Mouse (Mus musculus): ENCODE results near the gene Cdc6. TPM values are rescaled to one million over a fixed set of nuclear protein-coding genes. Genes with fewer than 3 reads are reported as not detected.

Gene Cdc6
- polyA plus RNA-seq, 1 experiment from 2014 or later, result 15.6 TPM

- WGBS, result 1% methylated on average over 12 of the region's 12 CpGs
- Histone ChIP-seq H3K4me3 (ENCODE audit: control insufficient read depth in 1 of 2, insufficient read depth in 1 of 2, low read depth in 1 of 2, low read length in 2 of 2) (peak overlapping the region; percentile 44 to 51), H3K27me3 (ENCODE audit: control insufficient read depth, insufficient read depth, low read length) (no peaks in the 10 kb centered on the region)
Measured at GRCm38 (mm10) chr11:98941341-98941825, 33.8 kb downstream of the Cdc6 start.

GRCm38 (mm10) chr11:98941826-98942550 lies 34.4 kb downstream of the Cdc6 start:
- Histone ChIP-seq H3K4me3 (ENCODE audit: control insufficient read depth in 1 of 2, insufficient read depth in 1 of 2, low read depth in 1 of 2, low read length in 2 of 2) (peak overlapping the region; percentile 44 to 51), H3K36me3 (ENCODE audit: control insufficient read depth, insufficient read depth, low read length) (no peaks in the 10 kb centered on the region), H3K4me1 (ENCODE audit: control insufficient read depth in 2 of 2, insufficient read depth in 2 of 2, low read length in 2 of 2) (peaks cover 78 to 80% of the 10 kb centered on the region in 2 experiments), H3K9ac (ENCODE audit: low read length) (peak overlapping the region; percentile 95), H3K27me3 (ENCODE audit: control insufficient read depth, insufficient read depth, low read length) (no peaks in the 10 kb centered on the region), H3K9me3 (ENCODE audit: control insufficient read depth, low read length) (no peaks in the 10 kb centered on the region), H3K27ac (replicated peaks in 1 of 2; ENCODE audit: control insufficient read depth in 1 of 2, insufficient read depth in 1 of 2, low read depth in 2 of 2, low read length in 2 of 2) (peak overlapping the region; percentile 100), H3K4me2 (ENCODE audit: low read length) (peak overlapping the region; percentile 72)
- WGBS, result 5% methylated on average over 15 of the region's 15 CpGs
- 0 out of 2 replicates have a peak, but pooled peaks have one; percentile 16 for ATAC-seq (ENCODE audit: insufficient number of reproducible peaks, insufficient read depth, low FRiP score, low read depth)

More at GRCm38 (mm10) chr11:98941341-98941825, 33.8 kb downstream of the Cdc6 start:
- Histone ChIP-seq H3K4me1 (ENCODE audit: control insufficient read depth in 2 of 2, insufficient read depth in 2 of 2, low read length in 2 of 2) (peaks cover 81 to 84% of the 10 kb centered on the region in 2 experiments), H3K36me3 (ENCODE audit: control insufficient read depth, insufficient read depth, low read length) (no peaks in the 10 kb centered on the region), H3K9ac (ENCODE audit: low read length) (peak overlapping the region; percentile 95), H3K27ac (replicated peaks in 1 of 2; ENCODE audit: control insufficient read depth in 1 of 2, insufficient read depth in 1 of 2, low read depth in 2 of 2, low read length in 2 of 2) (peak overlapping the region; percentile 100), H3K4me2 (ENCODE audit: low read length) (peak overlapping the region; percentile 72), H3K9me3 (ENCODE audit: control insufficient read depth, low read length) (no peaks in the 10 kb centered on the region)
- no peak for ATAC-seq (ENCODE audit: insufficient number of reproducible peaks, insufficient read depth, low FRiP score, low read depth)

- 34% methylated on average over 3 of the region's 3 CpGs for WGBS
- Histone ChIP-seq H3K4me2 (ENCODE audit: low read length) (peak overlapping the region; percentile 72), H3K9ac (ENCODE audit: low read length) (peak overlapping the region; percentile 95), H3K4me3 (ENCODE audit: control insufficient read depth in 1 of 2, insufficient read depth in 1 of 2, low read depth in 1 of 2, low read length in 2 of 2) (peak overlapping the region; percentile 44 to 51), H3K9me3 (ENCODE audit: control insufficient read depth, low read length) (no peaks in the 10 kb centered on the region), H3K27ac (replicated peaks in 1 of 2; ENCODE audit: control insufficient read depth in 1 of 2, insufficient read depth in 1 of 2, low read depth in 2 of 2, low read length in 2 of 2) (peak overlapping the region; percentile 100), H3K36me3 (ENCODE audit: control insufficient read depth, insufficient read depth, low read length) (no peaks in the 10 kb centered on the region), H3K4me1 (ENCODE audit: control insufficient read depth in 2 of 2, insufficient read depth in 2 of 2, low read length in 2 of 2) (peaks cover 83 to 86% of the 10 kb centered on the region in 2 experiments), H3K27me3 (ENCODE audit: control insufficient read depth, insufficient read depth, low read length) (no peaks in the 10 kb centered on the region)
- no peak for ATAC-seq (ENCODE audit: insufficient number of reproducible peaks, insufficient read depth, low FRiP score, low read depth)
Measured at GRCm38 (mm10) chr11:98942555-98942922, 34.9 kb downstream of the Cdc6 start.

GRCm38 (mm10) chr11:98942923-98943641 lies 35.5 kb downstream of the Cdc6 start:
- Histone ChIP-seq H3K27me3 (ENCODE audit: control insufficient read depth, insufficient read depth, low read length) (no peaks in the 10 kb centered on the region), H3K4me2 (ENCODE audit: low read length) (peak overlapping the region; percentile 72), H3K4me1 (ENCODE audit: control insufficient read depth in 2 of 2, insufficient read depth in 2 of 2, low read length in 2 of 2) (peaks cover 89 to 91% of the 10 kb centered on the region in 2 experiments), H3K9ac (ENCODE audit: low read length) (peak overlapping the region; percentile 95), H3K9me3 (ENCODE audit: control insufficient read depth, low read length) (no peaks in the 10 kb centered on the region), H3K4me3 (ENCODE audit: control insufficient read depth in 1 of 2, insufficient read depth in 1 of 2, low read depth in 1 of 2, low read length in 2 of 2) (peak overlapping the region in 1 of 2 experiments; percentile 44; a peak in 1 of 4 replicates), H3K36me3 (ENCODE audit: control insufficient read depth, insufficient read depth, low read length) (peaks cover 2% of the 10 kb centered on the region; the same call in 1 of the 2 replicates), H3K27ac (replicated peaks in 1 of 2; ENCODE audit: control insufficient read depth in 1 of 2, insufficient read depth in 1 of 2, low read depth in 2 of 2, low read length in 2 of 2) (peak overlapping the region; percentile 100)
- peak; percentile 60 for ATAC-seq (ENCODE audit: insufficient number of reproducible peaks, insufficient read depth, low FRiP score, low read depth)
- WGBS, result 46% methylated on average over 8 of the region's 8 CpGs

- H3K27me3 ChIP-seq (ENCODE audit: control insufficient read depth, insufficient read depth, low read length), result no peaks in the 10 kb centered on the region
- peak overlapping the region; percentile 95 for H3K9ac ChIP-seq (ENCODE audit: low read length)
- H3K9me3 ChIP-seq (ENCODE audit: control insufficient read depth, low read length), result no peaks in the 10 kb centered on the region
- ATAC-seq (ENCODE audit: insufficient number of reproducible peaks, insufficient read depth, low FRiP score, low read depth), result no peak
- WGBS, result 31% methylated on average over 14 of the region's 14 CpGs
- peaks cover 2% of the 10 kb centered on the region; the same call in 1 of the 2 replicates for H3K36me3 ChIP-seq (ENCODE audit: control insufficient read depth, insufficient read depth, low read length)
- H3K27ac ChIP-seq (replicated peaks in 1 of 2; ENCODE audit: control insufficient read depth in 1 of 2, insufficient read depth in 1 of 2, low read depth in 2 of 2, low read length in 2 of 2), result peak overlapping the region; percentile 100
- H3K4me2 ChIP-seq (ENCODE audit: low read length), result peak overlapping the region; percentile 72
- H3K4me1 ChIP-seq (ENCODE audit: control insufficient read depth in 2 of 2, insufficient read depth in 2 of 2, low read length in 2 of 2), result peaks cover 89 to 93% of the 10 kb centered on the region in 2 experiments
- H3K4me3 ChIP-seq (ENCODE audit: control insufficient read depth in 1 of 2, insufficient read depth in 1 of 2, low read depth in 1 of 2, low read length in 2 of 2), result no peak overlapping the region
Measured at GRCm38 (mm10) chr11:98943741-98944461, 36.3 kb downstream of the Cdc6 start.

- no peak overlapping the region for H3K4me3 ChIP-seq (ENCODE audit: control insufficient read depth in 1 of 2, insufficient read depth in 1 of 2, low read depth in 1 of 2, low read length in 2 of 2)
- H3K27ac ChIP-seq (replicated peaks in 1 of 2; ENCODE audit: control insufficient read depth in 1 of 2, insufficient read depth in 1 of 2, low read depth in 2 of 2, low read length in 2 of 2), result peak overlapping the region; percentile 1 to 100; a peak in 3 of 4 replicates
- peak overlapping the region; percentile 72 for H3K4me2 ChIP-seq (ENCODE audit: low read length)
- no peaks in the 10 kb centered on the region for H3K27me3 ChIP-seq (ENCODE audit: control insufficient read depth, insufficient read depth, low read length)
- no peak for ATAC-seq (ENCODE audit: insufficient number of reproducible peaks, insufficient read depth, low FRiP score, low read depth)
- H3K36me3 ChIP-seq (ENCODE audit: control insufficient read depth, insufficient read depth, low read length), result peaks cover 5% of the 10 kb centered on the region
- 42% methylated on average over 11 of the region's 11 CpGs for WGBS
- no peaks in the 10 kb centered on the region for H3K9me3 ChIP-seq (ENCODE audit: control insufficient read depth, low read length)
- H3K4me1 ChIP-seq (ENCODE audit: control insufficient read depth in 2 of 2, insufficient read depth in 2 of 2, low read length in 2 of 2), result peaks cover 84 to 92% of the 10 kb centered on the region in 2 experiments
- peak overlapping the region; percentile 95 for H3K9ac ChIP-seq (ENCODE audit: low read length)
Measured at GRCm38 (mm10) chr11:98944897-98945604, 37.5 kb downstream of the Cdc6 start.
